Mouse (Mus musculus) testis, adult 2 months (tissue): ENCODE data around the gene Oas1h.

ENCODE experiments used
- CTCF ChIP-seq: fragments of 200-500 bp; IDR thresholded peaks from 2 replicates; pipeline ENCODE4 v1.5.1; 2012; ENCODE audit warnings: low read depth, mild to moderate bottlenecking, inconsistent platforms, low read length, moderate library complexity; ENCODE audit not compliant: control insufficient read depth, insufficient read depth, insufficient replicate concordance
- POLR2A ChIP-seq: fragments of 200-500 bp; IDR thresholded peaks from 2 replicates; pipeline ENCODE4 v1.6.1; 2012; ENCODE audit warnings: low read depth, mild to moderate bottlenecking, inconsistent platforms, low read length, moderate library complexity; ENCODE audit not compliant: control insufficient read depth

DNA sequence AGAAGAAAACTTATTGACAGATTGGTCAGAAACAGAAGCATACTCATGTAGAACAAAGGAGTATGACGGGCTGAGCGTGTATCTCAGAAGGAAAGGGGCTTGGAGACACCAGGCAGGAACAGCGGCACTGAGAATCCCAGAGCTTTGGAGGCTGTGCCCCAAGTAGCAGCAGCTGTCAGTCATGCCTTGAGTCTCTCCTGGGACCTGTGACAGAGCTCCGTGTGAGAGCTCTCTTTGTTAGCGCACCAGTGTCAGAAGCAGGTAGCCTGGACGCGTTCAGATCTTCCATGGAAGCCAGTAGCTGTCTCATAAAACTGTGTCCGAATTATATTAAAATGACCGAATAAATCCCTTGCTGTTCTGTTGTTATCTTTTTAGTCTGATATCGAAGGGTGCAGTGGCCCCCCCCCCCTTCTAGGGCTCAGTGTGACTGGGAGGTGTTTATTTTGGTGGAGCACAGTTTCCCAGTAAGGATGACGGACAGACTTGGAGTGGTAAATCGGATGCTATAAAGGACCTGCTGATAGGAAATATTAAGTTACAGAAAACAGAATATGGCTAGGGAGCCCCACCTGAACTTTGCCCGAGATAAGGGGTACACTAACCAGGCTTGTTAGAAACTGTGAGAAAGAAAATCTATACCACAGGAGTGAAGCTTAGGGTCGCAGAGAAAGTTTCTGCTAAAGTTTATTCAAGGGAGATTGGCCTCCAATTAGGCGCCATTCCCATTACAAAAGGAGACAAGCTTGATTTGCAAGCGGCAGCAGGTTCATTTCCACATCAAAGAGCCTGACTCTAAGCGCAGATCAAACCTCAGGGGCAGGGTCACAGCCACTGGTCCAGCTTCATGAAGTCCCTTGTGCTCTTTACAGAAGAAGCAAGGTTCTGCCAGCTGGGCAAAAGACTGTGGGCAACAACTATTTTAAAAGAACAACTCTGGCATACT, 27.6 kb upstream of the Oas1h start:
- TF ChIP-seq CTCF (no peak), POLR2A (no peak)
